ENCODE assay signal across 7 mouse cellular contexts in the genomic region with DNA sequence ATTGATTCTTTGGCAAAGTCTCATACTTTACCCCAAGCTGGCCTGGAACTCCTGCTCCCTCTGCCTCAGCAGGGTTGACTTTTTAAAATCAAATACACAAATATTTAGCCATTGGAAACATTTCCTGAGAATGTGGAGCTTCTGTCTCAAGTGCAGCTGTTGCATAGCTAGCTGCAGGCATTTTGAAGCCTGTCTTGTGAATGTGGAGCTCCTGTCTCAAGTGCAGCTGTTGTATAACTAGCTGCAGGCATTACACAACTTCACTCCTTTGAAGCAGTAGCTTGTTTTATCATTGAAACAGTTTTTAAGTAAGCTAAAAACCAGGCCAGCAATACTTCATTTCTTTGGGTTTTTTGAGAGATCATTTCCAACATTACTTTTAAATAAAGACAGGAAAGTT. TPM values are rescaled to one million over a fixed set of nuclear protein-coding genes. Genes with fewer than 3 reads are reported as not detected.
DNase-seq lines count a peak whose midpoint lies in the region; ATAC-seq lines count a peak whose summit lies in the region.

No protein-coding gene starts in this region.

- ATAC-seq in heart, embryonic 11.5 days (replicated peaks; ENCODE audit: insufficient number of reproducible peaks, low FRiP score, low TSS enrichment): no peak
- ATAC-seq in limb, embryonic 12.5 days (ENCODE audit: insufficient number of reproducible peaks, insufficient read depth, low FRiP score, low TSS enrichment, low read depth): no peak
- ATAC-seq in midbrain, embryonic 14.5 days (ENCODE audit: low FRiP score, low TSS enrichment): no peak
- ATAC-seq in monocyte, adult 5-6 weeks (replicated peaks; ENCODE audit: insufficient number of reproducible peaks, low FRiP score, low TSS enrichment, poor library complexity, severe bottlenecking): no peak

- H3K36me3 ChIP-seq in heart, embryonic 11.5 days (ENCODE audit: control insufficient read depth, insufficient read depth, low read length): peaks cover 3% of the 10 kb centered on the region; the same call in 1 of the 2 replicates
- no peaks in the 10 kb centered on the region; the same call in 1 of the 2 replicates for H3K36me3 ChIP-seq in limb, embryonic 12.5 days
- no peaks in the 10 kb centered on the region for H3K36me3 ChIP-seq in midbrain, embryonic 14.5 days (ENCODE audit: control insufficient read depth, insufficient read depth, low read length)

- peak overlapping the region; percentile 58 for H3K4me2 ChIP-seq in heart, embryonic 11.5 days
- peak overlapping the region; percentile 26; the same call in 1 of the 2 replicates for H3K4me2 ChIP-seq in limb, embryonic 12.5 days
- H3K4me2 ChIP-seq in midbrain, embryonic 14.5 days (ENCODE audit: low read length): peak overlapping the region; percentile 22

- no peaks in the 10 kb centered on the region for H3K27me3 ChIP-seq in heart, embryonic 11.5 days (ENCODE audit: control insufficient read depth, insufficient read depth, low read length)
- no peaks in the 10 kb centered on the region for H3K27me3 ChIP-seq in limb, embryonic 12.5 days
- H3K27me3 ChIP-seq in midbrain, embryonic 14.5 days (ENCODE audit: control insufficient read depth, insufficient read depth, low read length): no peaks in the 10 kb centered on the region

- DNase-seq in 3134 (ENCODE audit: extremely low read depth, insufficient read length, low spot score): peak; percentile 31
- DNase-seq in 3T3-L1 (ENCODE audit: low read depth, low spot score): peak; percentile 59
- DNase-seq in midbrain, embryonic 14.5 days: peak; percentile 36
- DNase-seq in spleen, adult 18-20 months: no peak

- 0 out of 2 replicates have a peak overlapping the region, but pooled peaks have one; percentile 22 for H3K4me3 ChIP-seq in heart, embryonic 11.5 days (ENCODE audit: low read depth, low read length)
- H3K4me3 ChIP-seq in limb, embryonic 12.5 days (replicated peaks): no peak overlapping the region
- H3K4me3 ChIP-seq in midbrain, embryonic 14.5 days (replicated peaks; ENCODE audit: low read depth, low read length): no peak overlapping the region

- H3K4me1 ChIP-seq in heart, embryonic 11.5 days (ENCODE audit: control insufficient read depth, insufficient read depth, low read length): 0 out of 2 replicates have a peak, but pooled peaks cover 2% of the 10 kb centered on the region
- H3K4me1 ChIP-seq in limb, embryonic 12.5 days (replicated peaks): no peaks in the 10 kb centered on the region
- peaks cover 6% of the 10 kb centered on the region; the same call in 1 of the 2 replicates for H3K4me1 ChIP-seq in midbrain, embryonic 14.5 days (ENCODE audit: control insufficient read depth, insufficient read depth, low read length)

- H3K9ac ChIP-seq in heart, embryonic 11.5 days (ENCODE audit: low read depth, low read length): peak overlapping the region; percentile 28; the same call in 1 of the 2 replicates
- no peak overlapping the region for H3K9ac ChIP-seq in limb, embryonic 12.5 days (replicated peaks)
- H3K9ac ChIP-seq in midbrain, embryonic 14.5 days (replicated peaks; ENCODE audit: low read length): no peak overlapping the region

- no peak overlapping the region for H3K27ac ChIP-seq in heart, embryonic 11.5 days (ENCODE audit: low read depth, low read length)
- H3K27ac ChIP-seq in limb, embryonic 12.5 days: no peak overlapping the region; the same call in 1 of the 2 replicates
- H3K27ac ChIP-seq in midbrain, embryonic 14.5 days (replicated peaks; ENCODE audit: low read depth, low read length): no peak overlapping the region

- H3K9me3 ChIP-seq in heart, embryonic 11.5 days (replicated peaks; ENCODE audit: control insufficient read depth, low read length): no peaks in the 10 kb centered on the region
- no peaks in the 10 kb centered on the region for H3K9me3 ChIP-seq in limb, embryonic 12.5 days
- no peaks in the 10 kb centered on the region for H3K9me3 ChIP-seq in midbrain, embryonic 14.5 days (ENCODE audit: control insufficient read depth, low read length)

RNA-seq across cellular contexts. Expression of a gene that starts 1.3 kb away (rescaled TPM):
- 0.18 TPM in 1 of 2 replicates, not detected in the other for polyA plus RNA-seq in heart, embryonic 11.5 days (2014; fragmentation: Nextera tagmentation; extraction: Ambion mirVana)
- 0.23 TPM in 1 of 2 replicates, not detected in the other for polyA plus RNA-seq in limb, embryonic 12.5 days (2016; fragmentation: Nextera tagmentation; extraction: Ambion mirVana)
- polyA plus RNA-seq in midbrain, embryonic 14.5 days (2014; fragmentation: Nextera tagmentation; extraction: Ambion mirVana): 0.17 TPM in 1 of 2 replicates, not detected in the other
- 222 to 328 TPM (median 282 TPM) in 3 replicates for total RNA-seq in monocyte, adult 5-6 weeks (2017)

Comparison
In these comparisons a context has a peak if more than half of its experiments do, and no peak if none do; other contexts are left out.
1. DNase-seq: peak in 3134 (single experiment), 3T3-L1 (single experiment) and midbrain, embryonic 14.5 days (single experiment); none in spleen, adult 18-20 months (0 of 2).
2. Peak in every context shown above with its lines, with median percentiles within 50 percentile points of each other: H3K4me2 ChIP-seq.